Mouse (Mus musculus): ENCODE data around the gene Emc7.

DNA sequence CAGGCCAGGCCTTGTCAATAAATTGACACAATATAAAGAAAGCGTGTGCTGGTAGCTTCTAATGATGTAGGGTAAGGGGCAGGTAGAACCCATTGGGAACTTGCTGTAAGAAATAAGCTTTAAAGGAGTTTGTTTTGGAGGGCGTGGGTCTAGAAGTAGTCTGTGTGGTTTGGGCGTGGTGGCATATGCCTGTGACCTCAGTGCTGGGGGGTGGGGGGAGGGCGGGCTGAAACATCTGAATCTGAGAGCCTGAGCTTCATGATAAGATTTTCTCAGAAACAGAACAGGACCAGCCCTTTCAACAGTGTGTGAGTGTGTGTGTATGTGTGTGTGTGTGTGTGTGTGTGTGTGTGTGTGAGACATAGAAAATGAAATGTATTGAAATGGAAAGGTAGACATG is 55.3 kb downstream of the Emc7 start:
- TF ChIP-seq POLR2AphosphoS2 (IDR thresholded peaks at IDR 0.05; ENCODE audit: low read length) = no peak
- TF ChIP-seq CTCF (IDR thresholded peaks at IDR 0.05 in 2 of 3, conservative IDR thresholded peaks at IDR 0.05 in 1 of 3; ENCODE audit: control insufficient read depth in 1 of 3, insufficient read depth in 1 of 3, low read depth in 2 of 3, low read length in 3 of 3, poor library complexity in 1 of 3, severe bottlenecking in 1 of 3) = no peak
- TF ChIP-seq POLR2A (IDR thresholded peaks at IDR 0.05; ENCODE audit: control insufficient read depth in 1 of 2, insufficient read depth in 1 of 2, low read depth in 1 of 2, low read length in 2 of 2, poor library complexity in 1 of 2) = no peak
- TF ChIP-seq MAX (IDR thresholded peaks at IDR 0.05; ENCODE audit: low read length) = 0 out of 2 replicates have a peak, but pooled peaks have one; percentile 17
- TF ChIP-seq BHLHE40 (IDR thresholded peaks at IDR 0.05; ENCODE audit: borderline replicate concordance, low read depth, low read length) = peak; percentile 78
- no peak for TF ChIP-seq ZMIZ1 (IDR thresholded peaks at IDR 0.05; ENCODE audit: low read depth, low read length)
